Comparison of ENCODE assay signal across 8 mouse cellular contexts in genomic region chr8:81342999-81343302, GRCm38 (mm10). TPM values are rescaled to one million over a fixed set of nuclear protein-coding genes. Genes with fewer than 3 reads are reported as not detected.
DNase-seq lines count a peak whose midpoint lies in the region; ATAC-seq lines count a peak whose summit lies in the region.

No protein-coding gene starts in this region.

- WGBS in neural tube, embryonic 11.5 days: 15% methylated on average over 3 of the region's 3 CpGs
- 33% methylated on average over 3 of the region's 3 CpGs for WGBS in limb, embryonic 15.5 days
- WGBS in stomach, embryonic 16.5 days: 27% methylated on average over 3 of the region's 3 CpGs

- H3K36me3 ChIP-seq in neural tube, embryonic 11.5 days (ENCODE audit: control insufficient read depth, insufficient read depth, low read length): no peaks in the 10 kb centered on the region
- H3K36me3 ChIP-seq in limb, embryonic 15.5 days: no peaks in the 10 kb centered on the region
- no peaks in the 10 kb centered on the region for H3K36me3 ChIP-seq in stomach, embryonic 16.5 days (ENCODE audit: control insufficient read depth, insufficient read depth, low read length)

- DNase-seq in adrenal gland, postnatal 14 days: peak; percentile 6
- DNase-seq in adrenal gland, adult (ENCODE audit: inconsistent age in 2 of 2, low spot score in 1 of 2): no peak
- no peak for DNase-seq in neural tube, embryonic 11.5 days (ENCODE audit: low spot score)
- no peak for DNase-seq in neural tube, embryonic 10.5 days (ENCODE audit: extremely low spot score, low spot score)
- no peak for DNase-seq in adrenal gland, adult 8-10 months

- H3K27ac ChIP-seq in neural tube, embryonic 11.5 days (ENCODE audit: low read depth, low read length): no peak overlapping the region
- H3K27ac ChIP-seq in limb, embryonic 15.5 days: no peak overlapping the region
- no peak overlapping the region for H3K27ac ChIP-seq in stomach, embryonic 16.5 days (ENCODE audit: low read length)

- peak overlapping the region; percentile 94 for H3K4me2 ChIP-seq in neural tube, embryonic 11.5 days (ENCODE audit: low read depth)
- peak overlapping the region; percentile 97 for H3K4me2 ChIP-seq in limb, embryonic 15.5 days
- peak overlapping the region; percentile 98 for H3K4me2 ChIP-seq in stomach, embryonic 16.5 days (ENCODE audit: low read depth, low read length)

- peak overlapping the region; percentile 52; the same call in 1 of the 2 replicates for H3K4me3 ChIP-seq in neural tube, embryonic 11.5 days (ENCODE audit: low read depth, low read length)
- H3K4me3 ChIP-seq in limb, embryonic 15.5 days: peak overlapping the region; percentile 54
- peak overlapping the region; percentile 63 for H3K4me3 ChIP-seq in stomach, embryonic 16.5 days (replicated peaks; ENCODE audit: low read length)

- no peak overlapping the region; the same call in 1 of the 2 replicates for H3K9ac ChIP-seq in neural tube, embryonic 11.5 days (ENCODE audit: low read length)
- no peak overlapping the region for H3K9ac ChIP-seq in limb, embryonic 15.5 days
- peak overlapping the region; percentile 70; the same call in 1 of the 2 replicates for H3K9ac ChIP-seq in stomach, embryonic 16.5 days (ENCODE audit: low read length)

- H3K27me3 ChIP-seq in neural tube, embryonic 11.5 days (ENCODE audit: control insufficient read depth, insufficient read depth, low read length): no peaks in the 10 kb centered on the region
- H3K27me3 ChIP-seq in limb, embryonic 15.5 days: peaks cover 12% of the 10 kb centered on the region
- no peaks in the 10 kb centered on the region for H3K27me3 ChIP-seq in stomach, embryonic 16.5 days (ENCODE audit: control insufficient read depth, insufficient read depth, low read length)

- ATAC-seq in neural tube, embryonic 11.5 days (ENCODE audit: insufficient read depth, low FRiP score, low TSS enrichment): no peak
- no peak for ATAC-seq in limb, embryonic 15.5 days (ENCODE audit: insufficient number of reproducible peaks, low FRiP score, low TSS enrichment, low read depth)
- no peak for ATAC-seq in stomach, embryonic 16.5 days (ENCODE audit: insufficient read depth, low FRiP score)
- ATAC-seq in monocyte, adult 5-6 weeks (replicated peaks; ENCODE audit: insufficient number of reproducible peaks, low FRiP score, low TSS enrichment, poor library complexity, severe bottlenecking): no peak

- no peaks in the 10 kb centered on the region for H3K9me3 ChIP-seq in neural tube, embryonic 11.5 days (ENCODE audit: control insufficient read depth, low read length)
- H3K9me3 ChIP-seq in limb, embryonic 15.5 days: no peaks in the 10 kb centered on the region
- no peaks in the 10 kb centered on the region for H3K9me3 ChIP-seq in stomach, embryonic 16.5 days (replicated peaks; ENCODE audit: control insufficient read depth, low read length)

- no peaks in the 10 kb centered on the region for H3K4me1 ChIP-seq in neural tube, embryonic 11.5 days (ENCODE audit: control insufficient read depth, insufficient read depth, low read length)
- H3K4me1 ChIP-seq in limb, embryonic 15.5 days: peaks cover 15% of the 10 kb centered on the region
- H3K4me1 ChIP-seq in stomach, embryonic 16.5 days (ENCODE audit: control insufficient read depth, insufficient read depth, low read length): peaks cover 6% of the 10 kb centered on the region; the same call in 1 of the 2 replicates

RNA-seq across cellular contexts. Expression of gene Inpp4b, which starts 0.6 kb away (rescaled TPM):
- total RNA-seq in adrenal gland, postnatal 14 days (2021): 6.2 and 19.2 TPM in 2 replicates
- 4.2 and 4.8 TPM in 2 replicates for polyA plus RNA-seq in neural tube, embryonic 11.5 days (2014; fragmentation: Nextera tagmentation; extraction: Ambion mirVana)
- polyA plus RNA-seq in limb, embryonic 15.5 days (2015; fragmentation: Nextera tagmentation; extraction: Ambion mirVana): 12.9 and 19.5 TPM in 2 replicates
- polyA plus RNA-seq in stomach, embryonic 16.5 days (2015; fragmentation: Nextera tagmentation; extraction: Ambion mirVana): 5.5 and 6.8 TPM in 2 replicates
- total RNA-seq in adrenal gland, adult 8-10 months (2022): 10 to 100 TPM in 2 of 4 experiments, 1 to 10 TPM in 2; 5.6 to 11.1 (median 9.3) TPM
- total RNA-seq in monocyte, adult 5-6 weeks (2017): 9.1 to 11.9 TPM (median 10.3 TPM) in 3 replicates
